Mouse (Mus musculus) liver, embryonic 14.5 days (tissue): ENCODE data around the gene Hey2.

Experiments used
- CTCF ChIP-seq: IDR thresholded peaks from 2 replicates; pipeline ENCODE4 v1.5.1; 2016; ENCODE audit warnings: antibody characterized with exemption, low read depth, control low read depth
- EP300 ChIP-seq: IDR thresholded peaks from 2 replicates; pipeline ENCODE4 v1.6.1; 2016; ENCODE audit warnings: antibody characterized with exemption, low read depth

- TF ChIP-seq CTCF (no peak), EP300 (no peak)
These were observed 42.7 kb downstream of the Hey2 start for GRCm38 (mm10) chr10:30799713-30800450.
